8 mouse cellular contexts compared by ENCODE assay signal in genomic region chr4:155046636-155047035, GRCm38 (mm10).
"Had no signal": no experiment of that assay in that cellular context is flagged by ENCODE, and none has a peak within 500 bp of the region (broad histone marks: within the 10 kb centered on the region; RNA-seq: fewer than 3 reads in every experiment).

No protein-coding gene starts in this region.

- DNase-seq: lung, adult 18-20 months; lung, embryonic 14.5 days; lung, postnatal 10 days; lung, postnatal 36 days; right cerebral cortex, postnatal 14 days; thymus, adult 2 months; thymus, postnatal 25 days; thymus, postnatal 4 days had no signal
